Mouse (Mus musculus): ENCODE data around the gene Entpd6. TPM values are rescaled to one million over a fixed set of nuclear protein-coding genes. Genes with fewer than 3 reads are reported as not detected.

The Entpd6 gene
- 10 to 100 TPM; 73.1 to 74.9 TPM for total RNA-seq (2021)
- long read RNA-seq, transcript Entpd6-201 (14 exons, 2,540 nt), result major isoform, 53 of 79 reads
- long read RNA-seq, partial matches to known transcripts, result 10 of 79 reads
- long read RNA-seq, other reads (novel, unspliced or antisense), result 16 of 79 reads

GRCm38 (mm10) chr2:150748854-150749253, at the start of gene Entpd6:
Entpd6 (plus strand) TSS chr2:150749042.
- peak; percentile 96 for DNase-seq (ENCODE audit: low spot score in 2 of 2)

- DNase-seq (ENCODE audit: low spot score in 2 of 2), result no peak
Measured at GRCm38 (mm10) chr2:150712167-150712674, 36.6 kb upstream of the Entpd6 start.

- DNase-seq (ENCODE audit: low spot score in 2 of 2), result no peak
Measured at GRCm38 (mm10) chr2:150735756-150736576, 12.9 kb upstream of the Entpd6 start.

GRCm38 (mm10) chr2:150737881-150738280, 11.0 kb upstream of the Entpd6 start:
- DNase-seq (ENCODE audit: low spot score in 2 of 2), result no peak

- DNase-seq (ENCODE audit: low spot score in 2 of 2), result no peak
Measured at GRCm38 (mm10) chr2:150740145-150740841, 8.5 kb upstream of the Entpd6 start.

- no peak for DNase-seq (ENCODE audit: low spot score in 2 of 2)
Measured at GRCm38 (mm10) chr2:150741405-150741804, 7.4 kb upstream of the Entpd6 start.

- no peak for DNase-seq (ENCODE audit: low spot score in 2 of 2)
Measured at GRCm38 (mm10) chr2:150745016-150745415, 3.8 kb upstream of the Entpd6 start.

GRCm38 (mm10) chr2:150749283-150749682, 441 bp downstream of the Entpd6 start:
- DNase-seq (ENCODE audit: low spot score in 2 of 2), result no peak

GRCm38 (mm10) chr2:150750129-150750979, 1.5 kb downstream of the Entpd6 start:
- no peak for DNase-seq (ENCODE audit: low spot score in 2 of 2)

GRCm38 (mm10) chr2:150755016-150755415, 6.2 kb downstream of the Entpd6 start:
- no peak for DNase-seq (ENCODE audit: low spot score in 2 of 2)

GRCm38 (mm10) chr2:150761476-150761875, 12.6 kb downstream of the Entpd6 start:
- DNase-seq (ENCODE audit: low spot score in 2 of 2), result no peak

- peak; percentile 61 to 68 for DNase-seq (ENCODE audit: low spot score in 2 of 2)
Measured at GRCm38 (mm10) chr2:150765619-150766018, 16.8 kb downstream of the Entpd6 start.

- DNase-seq (ENCODE audit: low spot score in 2 of 2), result no peak
Measured at GRCm38 (mm10) chr2:150766083-150766862, 17.4 kb downstream of the Entpd6 start.

- DNase-seq (ENCODE audit: low spot score in 2 of 2), result no peak
Measured at GRCm38 (mm10) chr2:150768678-150769077, 19.8 kb downstream of the Entpd6 start.

- peak in 1 of 2 experiments; percentile 54 for DNase-seq (ENCODE audit: low spot score in 2 of 2)
Measured at GRCm38 (mm10) chr2:150770747-150771146, 21.9 kb downstream of the Entpd6 start.

GRCm38 (mm10) chr2:150771169-150771568, 22.3 kb downstream of the Entpd6 start:
- no peak for DNase-seq (ENCODE audit: low spot score in 2 of 2)

GRCm38 (mm10) chr2:150771996-150772395, 23.2 kb downstream of the Entpd6 start:
- no peak for DNase-seq (ENCODE audit: low spot score in 2 of 2)

GRCm38 (mm10) chr2:150772466-150773119, 23.8 kb downstream of the Entpd6 start:
- no peak for DNase-seq (ENCODE audit: low spot score in 2 of 2)

- no peak for DNase-seq (ENCODE audit: low spot score in 2 of 2)
Measured at GRCm38 (mm10) chr2:150782801-150783200, 34.0 kb downstream of the Entpd6 start.

Measured in layer of hippocampus, postnatal 10 days (tissue).